Comparison of ENCODE assay signal across 8 mouse cellular contexts in genomic region chr11:98545711-98546231, GRCm38 (mm10). TPM values are rescaled to one million over a fixed set of nuclear protein-coding genes. Genes with fewer than 3 reads are reported as not detected.
A peak's percentile ranks its signal among the peaks of the same experiment; 100 is the strongest.
DNase-seq lines count a peak whose midpoint lies in the region; ATAC-seq and TF ChIP-seq lines count a peak whose summit lies in the region.

Gene Ikzf3, minus strand, starts transcription at chr11:98546031.

- ATAC-seq in frontal cortex, adult (ENCODE audit: low TSS enrichment) = no peak
- peak; percentile 43 for ATAC-seq in granulocyte monocyte progenitor cell, adult 5-6 weeks (replicated peaks; ENCODE audit: poor library complexity, severe bottlenecking)
- no peak for ATAC-seq in intestine, postnatal 0 days
- no peak for ATAC-seq in lung, embryonic 15.5 days (ENCODE audit: borderline replicate concordance, extremely low read depth, low FRiP score, low TSS enrichment)

- H3K36me3 ChIP-seq in intestine, postnatal 0 days (ENCODE audit: control insufficient read depth, insufficient read depth) = no peaks in the 10 kb centered on the region
- H3K36me3 ChIP-seq in lung, embryonic 15.5 days = no peaks in the 10 kb centered on the region

- TF ChIP-seq POLR2A in brain, embryonic 14.5 days (IDR thresholded peaks at IDR 0.05; ENCODE audit: borderline replicate concordance, extremely low read depth, insufficient read depth, insufficient read length, poor library complexity, severe bottlenecking) = no peak
- TF ChIP-seq POLR2A in olfactory bulb, adult 2 months (IDR thresholded peaks at IDR 0.05; ENCODE audit: insufficient read depth, low read depth, low read length) = no peak

- no peak within 1 kb of the TSS for H3K27ac ChIP-seq in intestine, postnatal 0 days (ENCODE audit: low read depth, low read length)
- no peak within 1 kb of the TSS for H3K27ac ChIP-seq in lung, embryonic 15.5 days
- H3K27ac ChIP-seq in olfactory bulb, adult 2 months (ENCODE audit: insufficient read depth, low read depth, low read length) = no peak within 1 kb of the TSS

- H3K4me3 ChIP-seq in intestine, postnatal 0 days (ENCODE audit: low read depth, low read length) = peak within 1 kb of the TSS; percentile 45
- H3K4me3 ChIP-seq in lung, embryonic 15.5 days = peak within 1 kb of the TSS; percentile 45
- peak within 1 kb of the TSS; percentile 44 for H3K4me3 ChIP-seq in olfactory bulb, adult 2 months (ENCODE audit: insufficient read depth, low read depth, low read length)

- H3K9me3 ChIP-seq in intestine, postnatal 0 days (ENCODE audit: control insufficient read depth) = no peaks in the 10 kb centered on the region
- H3K9me3 ChIP-seq in lung, embryonic 15.5 days = no peaks in the 10 kb centered on the region

- DNase-seq in frontal cortex, postnatal 36 days (ENCODE audit: low spot score in 2 of 2) = peak; percentile 5 to 31
- DNase-seq in brain, embryonic 14.5 days (ENCODE audit: low read depth) = peak; percentile 54
- DNase-seq in thymus, postnatal 0 days (ENCODE audit: low spot score) = peak; percentile 84

- TF ChIP-seq CTCF in brain, embryonic 14.5 days (IDR thresholded peaks at IDR 0.05; ENCODE audit: borderline replicate concordance, extremely low read depth, insufficient read depth, insufficient read length) = no peak
- TF ChIP-seq CTCF in intestine, postnatal 0 days (IDR thresholded peaks at IDR 0.05; ENCODE audit: low read depth) = peak; percentile 17
- no peak for TF ChIP-seq CTCF in olfactory bulb, adult 2 months (IDR thresholded peaks at IDR 0.05; ENCODE audit: insufficient read depth, low read depth, low read length)

- H3K4me1 ChIP-seq in intestine, postnatal 0 days (replicated peaks; ENCODE audit: control insufficient read depth, insufficient read depth, low read length) = no peaks in the 10 kb centered on the region; the same call in 1 of the 2 replicates
- H3K4me1 ChIP-seq in lung, embryonic 15.5 days = peaks cover 13% of the 10 kb centered on the region
- peaks cover 5% of the 10 kb centered on the region; the same call in 1 of the 2 replicates for H3K4me1 ChIP-seq in olfactory bulb, adult 2 months (ENCODE audit: control insufficient read depth, insufficient read depth, low read length)

- H3K9ac ChIP-seq in intestine, postnatal 0 days (ENCODE audit: low read depth, low read length) = peak within 1 kb of the TSS; percentile 40; the same call in 1 of the 2 replicates
- peak within 1 kb of the TSS; percentile 24; the same call in 1 of the 2 replicates for H3K9ac ChIP-seq in lung, embryonic 15.5 days

- WGBS in intestine, postnatal 0 days = 1% methylated on average over 58 of the region's 58 CpGs
- under 1% methylated on average over 58 of the region's 58 CpGs for WGBS in lung, embryonic 15.5 days
- 1% methylated on average over 58 of the region's 58 CpGs for WGBS in olfactory bulb, adult 2 months

- peak within 1 kb of the TSS; percentile 78 for H3K4me2 ChIP-seq in intestine, postnatal 0 days (replicated peaks; ENCODE audit: low read depth)
- peak within 1 kb of the TSS; percentile 88 for H3K4me2 ChIP-seq in lung, embryonic 15.5 days

- H3K27me3 ChIP-seq in intestine, postnatal 0 days (replicated peaks; ENCODE audit: control insufficient read depth, insufficient read depth, low read length) = peaks cover 76% of the 10 kb centered on the region
- H3K27me3 ChIP-seq in lung, embryonic 15.5 days = peaks cover 89% of the 10 kb centered on the region

RNA-seq across cellular contexts. Expression of gene Ikzf3, which starts in this region (rescaled TPM):
- polyA plus RNA-seq in brain, embryonic 14.5 days (2012; rRNA removed) = 0.07 and 0.20 TPM in 2 replicates
- total RNA-seq in granulocyte monocyte progenitor cell, adult 5-6 weeks (2014; fragmentation: Nextera tagmentation) = 0.15 TPM in 1 of 2 replicates, not detected in the other
- not detected in 2 replicates for total RNA-seq in granulocyte monocyte progenitor cell, adult 5-6 weeks (2017)
- polyA plus RNA-seq in intestine, postnatal 0 days (2015; fragmentation: Nextera tagmentation; extraction: Ambion mirVana) = 0.20 and 0.24 TPM in 2 replicates
- 0.49 and 1.2 TPM in 2 replicates for polyA plus RNA-seq in lung, embryonic 15.5 days (2015; fragmentation: Nextera tagmentation; extraction: Ambion mirVana)
- 249 TPM in 1 of 2 replicates, not detected in the other for polyA plus RNA-seq in olfactory bulb, adult 2 months (2012; ENCODE audit: insufficient read depth, insufficient read length, low replicate concordance, missing spikeins)
- polyA plus RNA-seq in thymus, postnatal 0 days (2015; fragmentation: Nextera tagmentation; extraction: Ambion mirVana) = 42.6 and 59.5 TPM in 2 replicates

Comparison
In these comparisons a context has a peak if more than half of its experiments do, and no peak if none do; other contexts are left out.
1. RNA of gene Ikzf3 (polyA plus RNA-seq): 249 TPM in olfactory bulb, adult 2 months and 42.6 to 59.5 TPM in thymus, postnatal 0 days; 0.49 to 1.2 TPM in lung, embryonic 15.5 days, 0.20 to 0.24 TPM in intestine, postnatal 0 days and 0.07 to 0.20 TPM in brain, embryonic 14.5 days; every median in the first group is over 10 times any median in the second.
2. Peak in DNase-seq in brain, embryonic 14.5 days; RNA of the gene not detected or under 1 TPM.
3. Peak in ATAC-seq in granulocyte monocyte progenitor cell, adult 5-6 weeks; RNA of the gene not detected or under 1 TPM.
4. DNase-seq: peak in every context shown above with its lines; median percentile 84 in thymus, postnatal 0 days; 54 in brain, embryonic 14.5 days; 18 in frontal cortex, postnatal 36 days.
5. Peak in every context shown above with its lines, with median percentiles within 50 percentile points of each other: H3K4me3 ChIP-seq.